Mouse (Mus musculus) B cell, adult 2 months (primary cell): ENCODE measurements at regions not wholly inside any gene's neighbourhood (a gene's known extent, or its start where the extent isn't known, plus 50 kb on each side); places are given as distances from the start of the nearest gene placed in this dataset.
"Not testable (repeated sequence)": the region's sequence is repeated elsewhere in the genome, so short reads cannot be mapped to it uniquely, and the experiment has no call there.

ENCODE experiments used
- DNase-seq, 2 experiments: peaks; one replicate each; pipeline ENCODE4 v3.0.0; 2022

DNA sequence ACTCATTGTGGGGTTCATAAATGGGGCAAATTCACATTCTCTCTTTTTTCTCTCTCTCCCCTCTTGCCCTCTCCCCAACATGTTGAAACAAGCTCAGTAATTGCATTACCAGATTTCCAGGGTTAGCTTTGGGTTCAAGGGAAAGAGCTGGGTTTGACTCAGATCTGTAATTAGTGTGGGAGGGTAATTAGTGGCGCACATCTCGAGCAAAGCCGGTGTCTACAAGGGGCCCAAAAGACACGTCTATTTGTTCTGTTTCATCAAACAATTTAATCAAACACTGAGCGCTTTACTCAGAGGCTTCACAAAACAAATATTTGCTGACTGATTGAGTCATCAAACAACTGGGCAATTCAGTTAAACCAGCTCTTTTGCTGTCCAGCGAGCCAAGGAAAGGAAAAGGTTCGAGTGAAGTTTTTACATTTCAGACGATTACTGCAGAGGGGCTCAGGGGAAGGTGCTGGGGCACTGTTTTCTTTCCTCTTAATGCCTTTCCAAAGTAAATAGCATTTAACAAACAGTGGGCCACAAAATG is 193.6 kb upstream of the Six2 start:
- no peak for DNase-seq

DNA sequence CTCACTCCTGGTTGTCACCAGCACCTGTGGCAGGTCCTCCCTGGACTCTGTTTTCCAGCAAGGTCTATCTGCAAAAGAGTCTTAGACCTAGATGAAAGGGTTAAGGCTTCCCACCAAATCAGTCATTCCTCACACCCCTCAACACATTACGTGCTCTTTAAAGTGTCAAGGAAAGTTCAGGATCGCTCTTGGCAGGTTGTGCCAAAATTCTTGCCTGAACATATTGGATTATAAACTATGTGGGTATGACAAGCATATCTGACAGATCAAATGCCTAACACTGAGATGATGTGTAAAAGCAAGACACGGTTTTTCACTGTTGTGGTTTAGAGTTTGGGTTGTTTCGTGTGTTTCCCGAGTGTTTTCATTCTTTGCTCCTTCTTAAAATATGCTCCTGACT is 193.0 kb upstream of the Six2 start:
- no peak for DNase-seq

DNA sequence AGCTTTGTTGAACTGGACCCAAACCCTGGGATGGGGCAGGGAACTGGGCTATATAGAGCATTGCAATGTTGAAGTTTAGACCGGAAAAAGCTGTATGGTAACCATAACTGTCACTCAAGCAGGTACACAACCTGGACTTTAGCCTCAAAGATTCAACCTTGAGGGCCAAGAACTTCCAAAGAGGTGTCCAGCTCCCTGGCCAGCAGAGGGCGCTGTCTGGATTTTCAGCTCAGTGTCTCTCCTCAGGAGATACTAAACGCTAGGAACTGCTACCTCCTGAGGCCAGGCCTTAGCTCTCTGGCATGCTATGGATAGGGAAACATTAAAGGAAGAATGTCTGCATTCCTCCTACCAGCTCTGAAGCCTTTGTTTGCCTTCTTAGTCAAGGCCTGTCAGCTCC is 189.4 kb upstream of the Six2 start:
- peak; percentile 51 to 55 for DNase-seq

GRCm38 (mm10) chr17:85876853-85877252 is 188.8 kb upstream of the Six2 start:
- DNase-seq: no peak

DNA sequence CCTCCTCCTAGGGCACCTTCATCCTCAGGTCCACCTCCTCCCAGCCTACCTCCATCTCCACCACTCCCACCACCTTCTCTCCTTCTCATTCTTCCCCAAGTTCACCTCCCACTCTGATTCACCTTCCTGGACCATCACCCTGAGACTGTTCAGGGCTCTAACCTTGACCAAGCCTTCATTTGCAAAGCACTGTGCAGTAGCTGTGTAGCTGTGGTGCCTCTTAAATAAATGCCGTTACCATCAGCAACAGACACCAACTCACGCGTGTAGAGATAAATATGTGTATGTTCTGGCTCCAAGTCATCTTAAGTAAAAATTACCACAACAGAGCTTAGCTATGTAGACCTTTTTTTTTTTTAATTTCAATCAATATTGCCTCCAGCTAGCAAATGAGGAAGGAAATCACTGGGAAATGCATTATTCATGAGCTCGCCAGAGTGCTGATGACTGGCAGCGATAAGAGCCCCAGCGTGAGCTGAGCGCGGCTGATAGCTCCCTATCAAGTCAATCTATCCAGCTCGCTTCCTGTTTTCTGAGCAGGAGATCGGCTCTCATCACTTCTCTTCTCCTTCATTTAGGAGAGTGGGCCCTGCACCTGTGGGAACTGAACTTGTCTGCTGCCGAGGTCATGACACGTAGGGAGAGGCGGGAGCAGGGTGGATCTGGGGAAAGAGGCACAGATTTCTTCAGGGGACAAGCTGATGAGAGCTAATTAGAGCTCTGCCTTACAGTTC is 185.9 kb upstream of the Six2 start:
- DNase-seq: no peak

DNA sequence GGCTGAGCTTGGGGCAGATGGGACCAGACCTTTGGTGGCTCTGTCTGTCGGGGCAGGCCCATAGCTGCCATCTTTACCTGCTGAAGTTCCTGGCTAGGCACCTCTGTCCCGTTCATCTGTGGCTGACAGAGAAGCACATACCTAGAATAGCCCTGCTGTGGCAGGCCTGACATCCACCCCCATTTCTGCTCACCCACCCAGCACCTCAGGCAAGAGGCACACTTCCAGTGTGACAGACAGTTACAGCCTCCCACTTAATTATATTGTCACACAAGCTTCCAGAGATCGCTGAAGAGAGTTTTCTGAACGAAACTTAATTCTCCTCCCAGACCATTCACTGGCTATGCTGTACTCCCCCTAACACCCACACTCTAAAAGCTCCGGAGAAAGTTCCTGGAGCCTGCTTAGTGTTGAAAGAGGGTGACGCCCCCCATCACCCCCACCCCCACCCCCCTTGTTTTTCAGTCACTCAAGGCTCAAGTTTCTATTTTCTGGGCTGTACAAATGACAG is 184.9 kb upstream of the Six2 start:
- DNase-seq: no peak

- DNase-seq: no peak
Observed at GRCm38 (mm10) chr17:85870406-85870805, 182.3 kb upstream of the Six2 start.

DNA sequence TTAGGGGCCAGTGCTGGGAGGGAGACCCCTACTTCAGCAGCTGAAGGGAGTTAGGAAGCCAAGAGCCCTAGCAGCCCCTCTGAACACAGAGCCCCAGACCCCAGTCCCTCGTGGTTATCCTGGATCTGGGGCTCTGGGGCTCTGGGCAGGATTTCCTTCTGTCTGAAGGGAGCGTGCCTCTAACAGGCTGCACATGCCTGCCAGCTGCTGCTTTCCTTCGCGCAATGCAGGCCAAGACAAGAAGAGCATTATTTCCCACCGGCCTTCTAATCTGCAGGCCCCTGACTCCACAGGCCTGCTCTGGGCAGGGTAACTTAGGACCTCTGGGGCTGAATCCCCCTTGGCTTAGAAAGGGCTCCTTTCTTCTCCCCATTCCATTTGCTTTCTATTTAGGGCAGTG is 181.1 kb upstream of the Six2 start:
- no peak for DNase-seq

DNA sequence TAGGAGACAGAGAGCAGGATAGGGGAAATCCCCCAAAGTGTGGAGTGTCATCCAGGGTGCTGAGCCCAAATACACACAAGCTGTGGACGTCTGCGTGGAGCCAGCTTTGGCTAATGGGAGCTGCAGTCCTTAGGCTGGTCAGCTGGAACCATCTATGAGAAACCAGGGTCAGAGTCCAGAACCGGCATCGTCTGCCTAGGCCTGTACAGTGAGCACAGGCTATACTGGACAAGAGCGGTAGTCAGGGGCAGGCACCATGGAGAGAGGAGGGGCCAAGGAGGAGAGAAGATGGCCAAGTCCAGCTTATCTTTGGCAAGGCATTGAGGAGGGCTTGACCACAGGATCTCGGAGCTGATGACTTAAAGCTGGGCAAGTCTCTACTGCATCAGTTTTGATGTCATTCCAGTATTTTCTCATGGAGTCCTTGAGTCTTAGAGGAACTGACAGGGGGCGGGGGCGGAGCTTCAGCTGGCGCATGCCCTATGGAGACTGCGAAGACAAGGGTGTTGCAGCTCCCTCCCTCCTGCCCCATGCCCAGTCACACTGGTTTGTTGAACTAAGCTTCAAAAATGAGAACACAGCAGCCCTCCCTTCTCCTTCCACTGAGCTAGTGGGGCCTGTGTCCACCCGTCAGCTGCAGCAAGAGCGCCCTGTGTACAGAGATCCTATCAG is 180.0 kb upstream of the Six2 start:
- DNase-seq: no peak

GRCm38 (mm10) chr17:85866581-85866980 is 178.5 kb upstream of the Six2 start:
- DNase-seq: no peak

- no peak for DNase-seq
Observed at GRCm38 (mm10) chr17:85865940-85866339, 177.9 kb upstream of the Six2 start.

- DNase-seq: no peak
Observed at GRCm38 (mm10) chr17:85861328-85861727, 173.3 kb upstream of the Six2 start.

GRCm38 (mm10) chr17:85860797-85861196 is 172.7 kb upstream of the Six2 start:
- DNase-seq: no peak

- DNase-seq: no peak
Observed at GRCm38 (mm10) chr17:85859926-85860707, 172.0 kb upstream of the Six2 start.

- no peak for DNase-seq
Observed at GRCm38 (mm10) chr17:85858516-85858915, 170.4 kb upstream of the Six2 start.

DNA sequence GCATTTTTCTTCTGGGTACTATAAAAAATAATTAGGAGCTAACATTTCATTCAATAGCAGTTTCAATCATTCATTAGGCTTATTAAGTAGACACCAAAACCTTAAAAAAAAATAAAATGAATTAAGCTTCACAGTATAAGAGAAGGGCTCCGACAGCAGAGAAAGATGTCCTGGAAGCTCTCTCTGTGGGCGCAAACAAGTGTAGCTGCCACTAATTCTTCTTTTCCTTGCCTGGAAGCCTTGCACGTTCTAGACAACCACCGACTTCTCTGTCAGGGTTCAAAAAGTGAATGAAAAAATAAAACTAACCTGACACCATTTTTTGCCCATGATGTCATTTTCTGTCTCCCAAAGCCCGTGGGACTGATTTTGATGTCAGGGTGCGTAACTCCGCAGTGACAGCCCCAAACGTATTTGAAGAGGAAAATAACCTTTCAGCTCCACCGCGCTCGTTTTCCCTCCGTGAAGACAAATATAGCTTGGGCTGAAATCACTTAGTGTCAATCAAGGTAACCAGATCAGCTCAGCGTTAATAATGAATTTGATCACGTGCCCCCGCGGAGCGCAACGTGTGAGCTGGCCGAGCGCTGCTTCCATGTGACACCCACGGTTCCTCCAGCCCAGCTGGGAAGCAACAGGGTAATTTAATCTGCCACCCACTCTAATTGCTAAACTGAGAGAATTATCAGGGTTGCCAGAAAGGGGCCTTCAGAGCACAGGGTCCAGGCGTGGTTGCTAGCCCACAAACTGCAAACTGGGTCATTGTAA is 169.8 kb upstream of the Six2 start:
- no peak for DNase-seq

DNA sequence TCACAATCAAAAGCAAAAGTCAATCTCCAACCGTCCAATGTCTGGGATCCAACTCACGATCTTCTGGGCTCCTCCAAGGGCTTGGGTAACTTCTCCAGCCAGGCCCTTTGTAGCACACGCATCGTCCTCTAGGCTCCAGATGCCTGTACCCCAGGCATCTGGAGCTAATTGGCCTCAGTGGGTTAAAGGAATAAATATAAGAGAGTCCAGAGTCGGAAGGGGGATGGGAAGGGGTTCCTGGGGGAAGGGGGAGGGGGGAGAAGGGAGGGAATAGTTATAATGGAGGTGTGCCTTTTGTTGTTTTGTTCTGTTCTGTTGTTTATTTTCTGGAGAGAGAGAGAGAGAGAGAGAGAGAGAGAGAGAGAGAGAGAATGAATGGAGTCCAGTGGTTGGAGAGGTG is 168.8 kb upstream of the Six2 start:
- not testable (repeated sequence) for DNase-seq

DNA sequence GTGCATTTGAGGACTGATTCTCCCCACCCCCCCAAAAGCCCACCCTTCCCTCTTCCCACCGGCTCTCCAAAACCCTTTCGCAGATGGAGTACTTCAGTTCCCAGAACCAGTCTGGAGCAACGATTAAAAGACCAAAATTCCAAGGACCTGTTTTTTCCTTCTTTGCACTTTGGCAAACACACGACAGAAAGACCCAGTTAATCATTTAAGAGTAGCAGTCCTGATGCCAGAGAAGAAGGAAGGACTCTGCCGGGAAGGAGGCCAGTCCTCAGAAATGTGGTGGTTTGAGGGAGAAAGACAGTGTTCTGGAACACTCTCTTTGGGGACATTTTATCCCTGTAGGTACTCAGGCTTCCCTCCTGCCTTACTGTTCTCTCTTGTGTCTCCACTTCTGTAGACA is 165.1 kb upstream of the Six2 start:
- no peak for DNase-seq

DNA sequence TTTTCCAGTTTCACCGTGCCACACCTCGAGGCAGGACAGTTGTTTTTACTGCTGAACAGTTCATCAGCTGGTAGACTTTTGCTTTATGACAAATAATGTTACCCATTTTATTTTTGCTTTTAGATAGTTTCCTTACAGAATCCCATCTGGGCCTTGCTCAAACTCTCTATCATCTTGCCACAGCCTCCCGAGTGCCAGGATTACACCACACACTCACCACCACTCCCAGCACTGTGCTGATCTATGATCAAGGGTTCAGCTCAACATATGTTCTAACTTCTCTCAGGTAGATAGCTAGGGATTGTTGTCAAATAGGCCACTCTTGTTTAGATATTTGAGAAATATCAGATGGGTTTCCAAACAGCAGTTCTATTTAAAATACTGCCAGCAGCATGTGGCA is 160.5 kb upstream of the Six2 start:
- no peak for DNase-seq

DNA sequence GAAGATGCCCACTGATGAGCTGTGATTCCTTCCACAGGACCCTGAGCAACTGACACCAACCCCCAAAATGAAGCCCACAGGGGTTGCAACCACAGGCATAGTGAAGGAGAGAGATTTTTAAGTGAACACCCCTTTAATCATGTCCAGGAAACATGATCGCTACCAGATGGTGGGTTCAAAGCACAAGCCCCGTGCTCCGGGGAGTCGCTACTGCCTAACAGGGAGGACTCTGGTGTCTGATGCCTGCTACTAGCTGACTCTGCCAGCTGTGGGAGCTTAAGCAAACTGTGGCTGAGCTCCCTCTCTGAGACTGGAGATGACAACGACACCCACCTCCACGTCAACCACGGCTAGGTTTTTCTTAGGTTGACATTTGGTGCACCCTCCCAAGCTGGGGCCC is 159.7 kb upstream of the Six2 start:
- no peak for DNase-seq

DNA sequence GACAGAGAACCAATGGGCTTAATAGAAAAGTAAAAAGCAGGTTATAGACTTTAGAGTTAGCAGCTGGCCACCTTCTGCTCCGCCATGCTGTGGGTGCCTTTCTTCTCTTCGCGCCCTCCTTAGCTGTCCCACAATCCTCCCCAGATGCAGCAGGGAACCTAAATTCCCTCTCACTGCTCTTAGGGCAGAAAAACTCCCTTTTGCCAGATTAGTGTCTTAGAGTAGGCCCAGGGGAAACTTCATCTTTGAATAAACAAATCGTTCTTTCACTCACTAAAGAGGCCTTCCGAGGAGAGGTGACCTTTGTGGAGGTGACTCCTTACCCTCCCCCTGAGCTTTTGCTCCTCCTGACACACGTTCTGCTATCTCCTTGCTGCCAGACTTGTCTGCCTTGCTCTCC is 157.0 kb upstream of the Six2 start:
- no peak for DNase-seq

DNA sequence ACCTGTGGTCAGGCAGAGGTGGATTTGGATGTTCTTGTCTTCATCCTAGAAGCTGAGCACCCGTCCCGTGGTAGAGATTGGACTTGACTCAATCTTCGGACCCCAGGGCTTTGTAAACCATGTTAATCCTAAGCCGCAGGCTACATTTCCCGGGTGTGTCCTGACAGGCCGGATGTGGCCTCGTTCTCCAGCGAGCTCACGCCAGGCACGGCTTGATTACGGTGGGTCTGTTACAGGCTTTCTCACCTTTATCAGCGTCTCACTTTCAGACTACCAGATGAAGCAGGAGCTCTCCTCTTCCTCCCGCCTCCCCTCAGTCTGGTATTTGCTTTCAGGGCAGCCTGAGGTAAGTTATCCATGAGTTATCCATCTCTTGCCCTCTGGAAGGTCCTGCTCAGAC is 156.4 kb upstream of the Six2 start:
- DNase-seq: no peak

DNA sequence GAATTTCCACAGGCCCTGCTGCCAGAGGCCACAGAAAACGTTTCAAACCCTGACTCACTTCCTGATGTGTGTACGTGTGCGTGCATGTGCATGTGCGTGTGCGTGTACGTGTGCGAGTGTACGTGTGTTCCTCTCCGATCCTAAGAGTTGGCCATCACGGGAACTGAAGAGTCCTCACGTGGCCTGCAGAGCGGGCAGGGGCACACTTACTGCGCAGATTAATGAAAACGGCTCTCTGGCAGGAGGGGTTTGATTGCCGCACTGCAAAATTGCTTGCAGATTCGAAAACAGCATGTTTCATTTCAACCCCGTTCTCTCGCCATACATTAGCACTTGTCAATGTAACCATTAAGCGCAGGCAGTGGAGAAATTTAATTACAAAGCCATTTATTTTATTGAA is 135.0 kb upstream of the Six2 start:
- DNase-seq: no peak
